Mouse (Mus musculus) myocyte (in vitro differentiated cells): ENCODE measurements at regions not wholly inside any gene's neighbourhood (a gene's known extent, or its start where the extent isn't known, plus 50 kb on each side); places are given as distances from the start of the nearest gene placed in this dataset.

ENCODE experiments used
- POLR2A ChIP-seq: IDR thresholded peaks from one replicate; pipeline ENCODE4 v1.6.1; 2011; ENCODE audit warnings: low read depth, mild to moderate bottlenecking, control low read depth, moderate library complexity; ENCODE audit not compliant: insufficient read length
- TCF12 ChIP-seq: IDR thresholded peaks from one replicate; pipeline ENCODE4 v1.6.1; 2011; ENCODE audit warnings: mild to moderate bottlenecking, control low read depth; ENCODE audit not compliant: poor library complexity, insufficient read depth, severe bottlenecking

GRCm38 (mm10) chr10:53806697-53807096, 55.8 kb upstream of the Fam184a start:
- no peak for TF ChIP-seq POLR2A
- TF ChIP-seq TCF12, result no peak
